Mouse (Mus musculus) lung, postnatal 0 days (tissue): ENCODE results near the gene Tmem184b. TPM values are rescaled to one million over a fixed set of nuclear protein-coding genes. Genes with fewer than 3 reads are reported as not detected.
A peak's percentile ranks its signal among the peaks of the same experiment; 100 is the strongest.

ENCODE experiments used
- ATAC-seq: fragments of 200-750 bp; cut with Nextera tagmentation; 2 replicates; pipeline ENCODE4 v1.8.0; 2017; ENCODE audit warnings: moderate library complexity
- DNase-seq: peaks from one replicate; pipeline ENCODE4 v3.0.0-alpha.2; 2016; ENCODE audit warnings: low spot score
- H3K27ac ChIP-seq: fragments of 300-500 bp; sonication (generic); 2 replicates; pipeline ENCODE4 v1.5.1; 2014; ENCODE audit warnings: antibody characterized with exemption, mild to moderate bottlenecking, low read length, mixed read lengths
- H3K27me3 ChIP-seq: fragments of 300-500 bp; sonication (generic); replicated peaks from 2 replicates; pipeline ENCODE4 v1.6.1; 2014; ENCODE audit warnings: low read length, mixed read lengths; ENCODE audit not compliant: insufficient read depth
- H3K36me3 ChIP-seq: fragments of 300-500 bp; sonication (generic); 2 replicates; pipeline ENCODE4 v1.6.1; 2014; ENCODE audit warnings: low read length, mixed read lengths; ENCODE audit not compliant: insufficient read depth
- H3K4me1 ChIP-seq: fragments of 300-500 bp; sonication (generic); 2 replicates; pipeline ENCODE4 v1.6.1; 2014; ENCODE audit warnings: antibody characterized with exemption, low read depth, low read length, mixed read lengths; ENCODE audit not compliant: insufficient read depth
- H3K4me2 ChIP-seq: fragments of 300-500 bp; sonication (generic); replicated peaks from 2 replicates; pipeline ENCODE4 v1.6.1; 2014; ENCODE audit warnings: low read depth, mild to moderate bottlenecking, low read length, moderate library complexity, mixed read lengths
- H3K4me3 ChIP-seq: fragments of 300-500 bp; sonication (generic); 2 replicates; pipeline ENCODE4 v1.5.1; 2014; ENCODE audit warnings: low read depth, low read length
- H3K9ac ChIP-seq: fragments of 300-500 bp; sonication (generic); replicated peaks from 2 replicates; pipeline ENCODE4 v1.6.1; 2014; ENCODE audit warnings: low read depth, mild to moderate bottlenecking
- H3K9me3 ChIP-seq: fragments of 300-500 bp; sonication (generic); 2 replicates; pipeline ENCODE4 v1.6.1; 2016; ENCODE audit warnings: low read length, mixed read lengths
- CTCF ChIP-seq: IDR thresholded peaks from 2 replicates; pipeline ENCODE4 v1.5.1; 2016; ENCODE audit warnings: antibody characterized with exemption, mild to moderate bottlenecking
- EP300 ChIP-seq: IDR thresholded peaks from 2 replicates; pipeline ENCODE4 v1.6.1; 2016; ENCODE audit warnings: antibody characterized with exemption, mild to moderate bottlenecking, control low read depth
- WGBS: fragments of 180-500 bp; shearing (Covaris S2); extraction: QIAGEN DNeasy Blood & Tissue Kit; methylation state at CpG from one replicate; pipeline ENCODE4 v1.1.7; 2014; 5-methylcytosine and 5-hydroxymethylcytosine counted together
- polyA plus RNA-seq: library from polyadenylated mRNA; unstranded; fragments of >200 nt; fragmentation: Nextera tagmentation; extraction: Ambion mirVana; gene quantifications from 2 replicates; pipeline ENCODE4 v1.2.1, GENCODE M21; 2015

The Tmem184b gene
- polyA plus RNA-seq, 1 experiment from 2014 or later: 55.3 TPM

DNA sequence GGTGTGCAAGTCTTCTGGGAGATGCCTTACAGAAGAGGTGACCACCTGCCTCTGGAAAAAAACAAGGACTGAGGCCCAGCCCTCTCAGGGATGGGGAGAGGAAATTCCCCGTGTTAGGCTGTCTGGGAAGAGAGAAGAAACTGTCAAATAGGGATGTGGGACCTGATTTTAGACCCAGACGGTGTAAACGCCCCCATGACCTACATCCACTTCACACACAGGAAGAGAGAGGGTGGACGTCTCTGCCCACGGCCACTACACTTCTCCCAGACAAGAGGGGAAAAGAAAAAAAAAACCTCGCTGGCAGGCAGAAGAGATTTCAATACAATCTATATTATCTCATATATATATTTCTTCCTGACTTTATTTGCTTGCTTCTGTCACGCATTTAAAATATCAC, 43.0 kb downstream of the Tmem184b start:
- WGBS: 15% methylated on average over 7 of the region's 7 CpGs
- TF ChIP-seq CTCF: no peak
- no peak for TF ChIP-seq EP300
- ATAC-seq: no peak
- peaks cover 21% of the 10 kb centered on the region; the same call in 1 of the 2 replicates for H3K36me3 ChIP-seq
- H3K27ac ChIP-seq: peak overlapping the region; percentile 92
- no peaks in the 10 kb centered on the region for H3K27me3 ChIP-seq
- no peaks in the 10 kb centered on the region for H3K9me3 ChIP-seq
- H3K4me1 ChIP-seq: peaks cover 36% of the 10 kb centered on the region
- H3K9ac ChIP-seq: no peak overlapping the region
- no peak overlapping the region for H3K4me3 ChIP-seq
- no peak for DNase-seq
- no peak overlapping the region for H3K4me2 ChIP-seq

DNA sequence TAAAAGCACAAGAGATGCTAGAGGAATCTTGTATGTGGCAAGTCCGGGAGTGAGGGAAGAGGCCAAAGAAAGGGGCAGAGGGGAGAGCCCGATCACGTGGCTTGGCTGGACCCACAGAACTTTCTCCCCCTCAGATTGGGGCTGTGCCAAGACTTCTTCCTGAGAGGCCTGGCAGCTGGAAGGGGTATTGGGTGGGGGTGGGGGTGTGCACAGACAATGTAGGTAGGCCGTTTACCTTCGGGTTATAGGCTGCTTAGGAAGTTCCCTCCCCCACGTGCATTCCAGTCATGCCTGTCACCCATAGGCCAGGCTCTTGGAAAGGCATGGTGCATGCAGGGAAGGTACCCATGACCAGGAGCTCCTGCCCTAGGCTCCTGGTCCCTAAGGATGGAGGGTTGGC, 43.4 kb downstream of the Tmem184b start:
- peak overlapping the region; percentile 92 for H3K27ac ChIP-seq
- H3K4me2 ChIP-seq: no peak overlapping the region
- peak; percentile 42; the same call in 1 of the 2 replicates for TF ChIP-seq EP300
- no peak for TF ChIP-seq CTCF
- 4% methylated on average over 6 of the region's 6 CpGs for WGBS
- H3K4me1 ChIP-seq: peaks cover 36% of the 10 kb centered on the region
- H3K9me3 ChIP-seq: no peaks in the 10 kb centered on the region
- H3K9ac ChIP-seq: no peak overlapping the region
- ATAC-seq (peak; percentile 33), DNase-seq (peak; percentile 79)
- peaks cover 17% of the 10 kb centered on the region; the same call in 1 of the 2 replicates for H3K36me3 ChIP-seq
- H3K27me3 ChIP-seq: no peaks in the 10 kb centered on the region
- H3K4me3 ChIP-seq: no peak overlapping the region

DNA sequence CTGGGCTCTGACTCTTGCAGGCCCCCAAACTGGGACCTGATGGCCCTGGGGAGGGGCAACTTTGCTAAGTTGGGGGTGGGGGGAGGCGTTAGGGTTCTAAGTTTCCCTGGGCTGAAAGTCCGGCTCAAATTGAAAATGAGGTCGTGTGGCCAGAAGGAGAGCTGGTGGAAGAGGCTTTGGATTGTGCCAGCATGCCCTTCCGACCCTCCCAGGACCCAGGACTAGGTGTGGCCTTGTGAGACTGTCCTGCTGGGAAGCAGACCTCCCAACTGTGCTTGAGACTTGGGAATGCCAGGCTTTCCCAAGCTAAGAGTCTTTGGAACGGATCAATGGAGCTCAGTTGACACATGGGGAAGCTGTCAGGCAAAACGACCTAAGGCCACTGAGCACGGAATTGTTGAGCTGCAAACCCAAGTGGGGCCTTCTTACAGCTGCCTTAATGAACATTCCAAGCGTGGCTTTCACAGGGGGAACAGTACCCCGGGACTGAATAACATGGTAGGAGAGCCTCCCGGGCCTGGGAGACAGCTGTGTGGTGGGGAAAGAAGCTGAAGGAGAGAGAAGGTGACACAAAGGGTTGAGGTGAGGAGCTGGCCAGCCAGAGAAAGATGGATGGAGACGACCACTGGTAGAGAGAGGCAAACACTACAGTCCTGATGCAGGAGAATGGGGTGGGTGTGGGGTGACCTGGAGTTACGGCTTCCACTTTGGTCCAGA, 45.2 kb downstream of the Tmem184b start:
- DNase-seq: no peak

DNA sequence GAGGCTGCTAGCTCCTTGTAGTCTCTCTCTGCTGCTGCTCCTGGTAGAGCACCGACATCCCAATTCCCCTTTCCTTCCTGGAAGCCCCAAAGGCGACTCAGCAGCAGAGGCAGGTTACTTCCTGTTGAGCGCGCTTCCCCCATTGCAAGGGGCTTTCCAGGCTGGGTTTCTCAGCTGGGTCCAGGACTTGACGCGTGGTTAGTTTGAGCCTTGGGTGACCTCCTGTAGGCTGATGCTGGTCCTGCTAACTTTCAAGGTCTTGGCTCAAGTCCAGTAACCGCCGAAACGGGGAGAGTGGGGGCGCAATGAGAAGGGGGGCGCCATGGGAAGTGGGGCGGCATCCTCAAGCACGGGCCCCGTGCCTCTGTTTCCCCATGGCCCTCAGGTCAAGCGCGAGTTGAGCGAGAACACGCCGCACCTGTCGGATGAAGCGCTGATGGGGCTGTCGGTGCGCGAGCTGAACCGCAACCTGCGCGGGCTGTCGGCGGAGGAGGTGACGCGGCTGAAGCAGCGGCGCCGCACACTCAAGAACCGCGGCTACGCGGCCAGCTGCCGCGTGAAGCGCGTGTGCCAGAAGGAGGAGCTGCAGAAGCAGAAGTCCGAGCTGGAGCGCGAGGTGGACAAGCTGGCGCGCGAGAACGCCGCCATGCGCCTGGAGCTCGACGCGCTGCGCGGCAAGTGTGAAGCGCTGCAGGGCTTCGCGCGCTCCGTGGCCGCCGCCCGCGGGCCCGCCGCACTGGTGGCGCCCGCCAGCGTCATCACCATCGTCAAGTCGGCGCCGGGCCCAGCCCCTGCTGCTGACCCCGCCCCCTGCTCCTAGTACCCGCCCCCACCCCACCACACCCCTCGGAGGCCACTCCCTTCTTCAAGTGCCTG, 46.1 kb downstream of the Tmem184b start:
- H3K4me2 ChIP-seq: peak overlapping the region; percentile 77
- H3K9ac ChIP-seq: peak overlapping the region; percentile 44
- no peaks in the 10 kb centered on the region for H3K9me3 ChIP-seq
- H3K4me1 ChIP-seq: peaks cover 38% of the 10 kb centered on the region
- peak overlapping the region; percentile 92 for H3K27ac ChIP-seq
- TF ChIP-seq CTCF (peak; percentile 52), EP300 (peak; percentile 15; the same call in 1 of the 2 replicates)
- 1% methylated on average over 72 of the region's 77 CpGs for WGBS
- peak; percentile 96 for DNase-seq
- peak overlapping the region; percentile 39 for H3K4me3 ChIP-seq
- peak; percentile 90 for ATAC-seq
- H3K27me3 ChIP-seq: no peaks in the 10 kb centered on the region
- H3K36me3 ChIP-seq: peaks cover 4% of the 10 kb centered on the region; the same call in 1 of the 2 replicates

More for the DNA sequence above, 45.2 kb downstream of the Tmem184b start:
- Histone ChIP-seq H3K4me3 (no peak overlapping the region), H3K4me2 (peak overlapping the region; percentile 77), H3K9ac (no peak overlapping the region), H3K27me3 (no peaks in the 10 kb centered on the region), H3K36me3 (peaks cover 8% of the 10 kb centered on the region; the same call in 1 of the 2 replicates), H3K4me1 (peaks cover 36% of the 10 kb centered on the region), H3K9me3 (no peaks in the 10 kb centered on the region), H3K27ac (peak overlapping the region; percentile 92)
- 25% methylated on average over 12 of the region's 12 CpGs for WGBS
- TF ChIP-seq CTCF (no peak), EP300 (no peak)
- ATAC-seq: peak; percentile 30

DNA sequence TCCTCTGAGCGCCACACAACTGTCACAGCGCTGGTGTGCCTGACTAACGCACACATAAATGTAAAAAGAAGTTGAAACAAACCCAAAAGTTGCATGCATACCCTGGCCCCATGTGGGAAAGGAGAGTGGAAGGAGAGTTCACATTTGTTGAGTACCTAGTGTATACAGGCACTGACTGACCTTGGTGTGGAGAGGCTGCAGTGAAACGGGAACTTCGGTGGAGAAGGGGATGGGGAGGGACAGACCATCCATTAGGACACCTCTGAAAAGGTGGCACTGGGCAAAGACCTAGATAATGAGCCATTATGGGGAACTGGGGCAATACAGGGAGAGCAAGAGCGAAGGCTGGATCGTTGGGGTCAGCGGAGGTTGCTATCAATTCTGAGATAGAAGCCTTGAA, 46.9 kb downstream of the Tmem184b start:
- Histone ChIP-seq H3K4me2 (peak overlapping the region; percentile 77), H3K36me3 (no peaks in the 10 kb centered on the region), H3K9ac (peak overlapping the region; percentile 44; the same call in 1 of the 2 replicates), H3K27ac (peak overlapping the region; percentile 92; the same call in 1 of the 2 replicates), H3K4me1 (peaks cover 40% of the 10 kb centered on the region), H3K9me3 (no peaks in the 10 kb centered on the region), H3K4me3 (peak overlapping the region; percentile 39), H3K27me3 (no peaks in the 10 kb centered on the region)
- ATAC-seq (no peak), DNase-seq (no peak)
- 75% methylated on average over 8 of the region's 8 CpGs for WGBS
- no peak for TF ChIP-seq EP300
- no peak for TF ChIP-seq CTCF

DNA sequence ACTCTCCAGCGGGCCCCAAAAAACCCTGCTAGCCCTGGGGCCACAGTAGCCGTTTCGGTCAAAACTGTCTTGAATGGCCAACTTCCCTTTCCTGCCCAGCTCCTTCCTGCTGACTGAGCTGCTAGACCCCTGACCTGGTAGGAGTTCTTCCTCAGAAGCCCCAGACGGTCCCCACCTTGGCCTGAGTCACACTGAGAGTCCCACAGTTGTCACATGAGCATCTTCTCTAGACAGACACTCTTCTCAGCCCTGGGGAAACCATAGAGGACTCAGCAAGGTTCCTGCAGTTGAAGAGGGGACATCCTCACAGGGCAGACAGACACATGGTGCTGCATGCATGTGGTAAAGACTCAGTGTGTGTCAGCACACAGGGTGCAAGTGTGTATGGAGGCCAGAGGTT, 48.8 kb downstream of the Tmem184b start:
- no peak overlapping the region for H3K4me2 ChIP-seq
- H3K27me3 ChIP-seq: no peaks in the 10 kb centered on the region
- DNase-seq (peak; percentile 19), ATAC-seq (no peak)
- H3K27ac ChIP-seq: no peak overlapping the region
- H3K4me1 ChIP-seq: peaks cover 45% of the 10 kb centered on the region
- no peak overlapping the region for H3K4me3 ChIP-seq
- H3K36me3 ChIP-seq: no peaks in the 10 kb centered on the region
- TF ChIP-seq CTCF (no peak), EP300 (no peak)
- 62% methylated on average over 4 of the region's 4 CpGs for whole genome bisulfite sequencing
- no peak overlapping the region for H3K9ac ChIP-seq
- H3K9me3 ChIP-seq: no peaks in the 10 kb centered on the region
